Mouse (Mus musculus) small intestine, adult 2 months (tissue): ENCODE data around the gene Smpd1. TPM values are rescaled to one million over a fixed set of nuclear protein-coding genes. Genes with fewer than 3 reads are reported as not detected.

Experiments
- H3K27ac ChIP-seq: fragments of 200-500 bp; 2 replicates; pipeline ENCODE4 v1.5.1; 2012; ENCODE audit warnings: low read depth, low read length, control low read depth, inconsistent platforms; ENCODE audit not compliant: insufficient read depth
- H3K27me3 ChIP-seq: fragments of 200-500 bp; 2 replicates; pipeline ENCODE4 v1.6.1; 2012; ENCODE audit warnings: mild to moderate bottlenecking, moderate library complexity, low read length, inconsistent platforms; ENCODE audit not compliant: control insufficient read depth, insufficient read depth
- H3K36me3 ChIP-seq: fragments of 200-500 bp; 2 replicates; pipeline ENCODE4 v1.6.1; 2012; ENCODE audit warnings: mild to moderate bottlenecking, low read length, control low read depth, inconsistent platforms; ENCODE audit not compliant: control insufficient read depth, insufficient read depth
- H3K4me1 ChIP-seq: fragments of 200-500 bp; 2 replicates; pipeline ENCODE4 v1.6.1; 2012; ENCODE audit warnings: low read length, inconsistent platforms, mixed read lengths; ENCODE audit not compliant: control insufficient read depth, insufficient read depth, insufficient read length
- H3K4me3 ChIP-seq: fragments of 200-500 bp; 2 replicates; pipeline ENCODE4 v1.5.1; 2012; ENCODE audit warnings: low read depth, mild to moderate bottlenecking, control low read depth, inconsistent platforms, low read length, moderate library complexity
- CTCF ChIP-seq: fragments of 200-500 bp; IDR thresholded peaks from 2 replicates; pipeline ENCODE4 v1.5.1; 2012; ENCODE audit warnings: low read depth, mild to moderate bottlenecking, control low read depth, inconsistent platforms, low read length, moderate library complexity, mixed read lengths; ENCODE audit not compliant: insufficient replicate concordance, insufficient read length; ENCODE audit errors: extremely low read depth
- POLR2A ChIP-seq: fragments of 200-500 bp; IDR thresholded peaks from 2 replicates; pipeline ENCODE4 v1.6.1; 2012; ENCODE audit warnings: low read depth, mild to moderate bottlenecking, control low read depth, inconsistent platforms, low read length, moderate library complexity
- WGBS: fragments of 180-500 bp; shearing (Covaris S2); methylation state at CpG from one replicate; pipeline ENCODE4 v1.1.7; 2018; 5-methylcytosine and 5-hydroxymethylcytosine counted together
- polyA plus RNA-seq: library from polyadenylated mRNA; depleted of rRNA; stranded (reverse); fragments of >200 nt; gene quantifications from 2 replicates; pipeline ENCODE4 v1.2.3, GENCODE M21; 2012

Smpd1 gene
- polyA plus RNA-seq, 1 experiment, result 11.7 TPM

DNA sequence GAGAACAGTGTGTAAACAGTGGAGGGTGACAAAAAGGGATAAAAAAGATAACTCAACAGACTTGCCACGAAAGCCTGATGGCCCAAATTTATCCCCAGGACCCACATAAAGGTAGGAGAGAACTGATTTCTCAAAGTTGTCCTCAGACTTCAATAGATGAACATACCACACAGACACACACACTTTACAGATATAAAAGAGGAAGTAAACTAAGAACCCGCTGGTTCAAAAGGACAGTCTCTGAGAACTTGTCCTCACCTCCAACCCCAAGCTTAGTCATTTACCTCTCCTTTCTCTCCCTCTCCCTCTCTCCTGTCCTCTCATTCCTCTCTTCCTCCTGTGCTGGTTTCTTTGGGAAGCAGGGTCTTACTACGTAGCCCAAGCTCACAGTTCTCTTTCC, 8.2 kb downstream of the Smpd1 start:
- Histone ChIP-seq H3K36me3 (0 out of 2 replicates have a peak, but pooled peaks cover 2% of the 10 kb centered on the region), H3K4me3 (no peak overlapping the region), H3K4me1 (no peaks in the 10 kb centered on the region), H3K27ac (no peak overlapping the region), H3K27me3 (no peaks in the 10 kb centered on the region)
- TF ChIP-seq CTCF, result no peak
- TF ChIP-seq POLR2A, result no peak
- 69% methylated on average over 3 of the region's 3 CpGs for WGBS

DNA sequence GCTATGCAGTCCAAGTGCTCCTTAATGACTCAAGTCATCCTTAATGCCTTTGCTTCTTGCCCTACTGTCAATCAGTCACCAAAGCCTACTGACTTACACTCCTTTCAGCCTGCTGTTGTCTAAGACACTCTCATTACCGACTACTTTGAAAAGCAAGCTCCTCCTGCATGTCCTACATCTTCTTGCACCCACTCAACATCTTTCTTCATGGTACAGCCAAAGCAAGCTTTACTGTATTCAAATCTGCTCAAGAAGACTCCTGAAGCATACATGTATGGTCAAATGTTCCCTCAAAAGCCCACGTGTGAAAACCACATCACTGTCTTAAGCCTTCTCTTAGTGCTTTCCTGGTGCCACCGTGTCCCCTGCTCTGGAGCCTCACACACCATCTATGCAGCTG, 9.2 kb downstream of the Smpd1 start:
- no peaks in the 10 kb centered on the region for H3K36me3 ChIP-seq
- WGBS, result 75% methylated on average over 3 of the region's 3 CpGs
- TF ChIP-seq CTCF, result no peak
- TF ChIP-seq POLR2A, result no peak
- no peaks in the 10 kb centered on the region for H3K27me3 ChIP-seq
- H3K4me1 ChIP-seq, result no peaks in the 10 kb centered on the region
- no peak overlapping the region for H3K4me3 ChIP-seq
- H3K27ac ChIP-seq, result no peak overlapping the region

DNA sequence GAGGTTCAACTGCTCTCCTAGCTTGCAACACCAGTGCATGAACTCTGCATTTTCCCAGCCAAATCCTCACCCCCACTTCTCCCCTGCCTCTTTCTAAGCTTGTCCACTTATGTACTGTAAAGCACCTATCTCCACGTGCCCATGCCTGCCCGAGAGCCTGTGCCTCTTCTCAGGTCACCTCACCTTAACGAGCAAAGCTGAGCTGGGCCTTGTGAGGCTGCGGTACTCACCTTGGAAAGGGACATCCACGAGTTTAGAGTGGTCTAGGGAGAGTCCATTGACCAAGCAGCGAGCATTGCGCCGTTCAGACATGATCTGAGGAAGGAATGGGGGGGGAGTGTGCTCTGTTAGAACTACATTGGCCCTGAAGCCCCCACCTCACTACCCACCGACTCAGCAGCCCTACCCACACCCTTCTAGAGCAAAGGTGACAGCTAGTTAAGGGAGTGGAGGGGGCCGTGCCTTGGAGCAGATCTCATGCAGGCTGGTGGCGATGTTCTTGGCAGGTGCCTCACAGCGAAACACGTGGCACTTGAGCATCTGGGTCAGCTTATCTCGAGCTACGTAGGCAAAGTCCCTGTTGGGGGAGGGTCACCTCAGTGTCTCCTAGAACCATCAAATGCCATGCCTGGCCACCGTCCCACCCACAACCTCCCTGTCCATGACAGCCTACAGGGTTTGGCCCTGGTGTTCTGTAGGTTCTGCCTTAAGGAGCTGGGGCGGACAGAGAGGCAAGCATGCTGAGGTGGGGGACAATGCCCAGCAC, 11.1 kb downstream of the Smpd1 start:
- no peaks in the 10 kb centered on the region for H3K27me3 ChIP-seq
- WGBS, result 60% methylated on average over 17 of the region's 17 CpGs
- H3K36me3 ChIP-seq, result no peaks in the 10 kb centered on the region
- no peak overlapping the region for H3K4me3 ChIP-seq
- H3K4me1 ChIP-seq, result no peaks in the 10 kb centered on the region
- TF ChIP-seq CTCF (no peak), POLR2A (no peak)
- H3K27ac ChIP-seq, result no peak overlapping the region

GRCm38 (mm10) chr7:105568583-105568982, 14.4 kb downstream of the Smpd1 start:
- H3K4me1 ChIP-seq, result no peaks in the 10 kb centered on the region
- H3K27me3 ChIP-seq, result no peaks in the 10 kb centered on the region
- no peak overlapping the region for H3K4me3 ChIP-seq
- 32% methylated on average over 7 of the region's 7 CpGs for WGBS
- H3K36me3 ChIP-seq, result no peaks in the 10 kb centered on the region; the same call in 1 of the 2 replicates
- no peak for TF ChIP-seq POLR2A
- no peak for TF ChIP-seq CTCF
- no peak overlapping the region for H3K27ac ChIP-seq

- H3K36me3 ChIP-seq, result no peaks in the 10 kb centered on the region; the same call in 1 of the 2 replicates
- H3K4me3 ChIP-seq, result no peak overlapping the region
- no peaks in the 10 kb centered on the region for H3K27me3 ChIP-seq
- 24% methylated on average over 6 of the region's 6 CpGs for WGBS
- no peaks in the 10 kb centered on the region for H3K4me1 ChIP-seq
- TF ChIP-seq CTCF (no peak), POLR2A (no peak)
- H3K27ac ChIP-seq, result no peak overlapping the region
Measured at GRCm38 (mm10) chr7:105568988-105569471, 14.9 kb downstream of the Smpd1 start.

DNA sequence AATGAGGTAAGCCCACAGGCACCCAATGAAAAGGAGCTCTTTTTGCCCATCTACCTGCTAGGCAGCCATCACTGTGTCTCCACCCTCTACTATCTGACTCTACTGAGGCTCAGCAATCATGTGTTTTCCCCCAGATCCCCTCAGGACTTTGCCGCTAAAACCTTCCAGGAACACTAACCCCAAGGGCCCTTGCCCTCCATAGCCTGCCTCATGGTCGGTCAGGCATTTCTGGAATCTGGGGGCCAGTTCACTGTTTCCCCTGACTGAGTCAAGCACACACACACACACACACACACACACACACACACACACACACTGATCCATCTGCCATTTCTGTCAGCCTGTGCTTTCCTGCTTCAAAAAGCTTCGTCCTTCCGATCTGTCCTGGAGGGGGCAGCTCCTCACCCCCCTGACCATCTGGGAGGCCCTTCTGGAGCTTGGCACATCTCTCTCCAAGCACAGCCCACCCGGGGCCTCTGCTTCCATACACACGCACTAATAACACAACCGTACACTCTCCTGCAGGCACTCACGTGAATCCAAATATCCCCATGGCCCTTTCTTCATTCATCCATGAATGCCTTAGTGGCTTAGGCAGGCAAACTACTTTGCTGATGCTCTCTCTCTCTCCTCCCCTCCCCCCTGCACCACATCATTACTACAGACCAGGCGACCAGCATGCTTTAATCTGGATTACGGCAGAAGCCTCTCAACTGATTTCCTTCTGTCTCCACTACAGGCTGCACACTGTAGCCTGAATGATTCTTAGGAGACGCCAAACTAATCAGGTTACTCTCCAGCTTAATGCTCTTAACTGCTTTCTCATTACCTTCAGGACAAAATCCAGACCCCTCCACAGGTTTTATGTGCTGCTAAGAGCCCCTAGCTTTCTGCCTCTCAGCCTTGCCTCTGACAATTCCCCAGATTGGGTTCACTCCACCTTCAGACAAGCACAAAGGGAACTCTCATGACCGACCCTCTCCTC, 15.6 kb downstream of the Smpd1 start:
- WGBS, result 70% methylated on average over 12 of the region's 12 CpGs
- H3K27me3 ChIP-seq, result no peaks in the 10 kb centered on the region
- H3K36me3 ChIP-seq, result no peaks in the 10 kb centered on the region; the same call in 1 of the 2 replicates
- H3K4me3 ChIP-seq, result no peak overlapping the region
- no peak overlapping the region for H3K27ac ChIP-seq
- no peaks in the 10 kb centered on the region for H3K4me1 ChIP-seq
- TF ChIP-seq POLR2A (no peak), CTCF (no peak)

DNA sequence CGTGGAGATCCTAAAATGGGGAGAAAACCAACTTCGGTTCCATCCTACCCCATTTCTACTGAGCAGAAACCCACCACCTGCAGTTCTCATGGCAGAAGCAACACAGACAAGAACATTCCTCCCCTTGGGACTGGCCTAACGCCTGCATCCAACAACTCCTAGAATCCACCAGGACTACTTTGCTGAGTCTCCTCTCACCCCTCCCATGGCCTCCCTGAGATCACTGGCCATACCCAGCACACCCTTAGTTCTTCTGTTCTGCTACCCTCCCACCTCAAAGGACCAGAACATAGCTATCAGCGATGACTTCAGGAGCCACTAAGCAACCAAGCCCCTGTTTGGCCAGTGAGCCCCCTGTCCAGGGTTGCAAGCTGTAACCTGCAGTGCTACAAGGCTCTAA, 16.6 kb downstream of the Smpd1 start:
- no peaks in the 10 kb centered on the region for H3K4me1 ChIP-seq
- no peak overlapping the region for H3K27ac ChIP-seq
- H3K27me3 ChIP-seq, result no peaks in the 10 kb centered on the region
- H3K36me3 ChIP-seq, result no peaks in the 10 kb centered on the region; the same call in 1 of the 2 replicates
- WGBS, result 84% methylated on average over 4 of the region's 4 CpGs
- TF ChIP-seq POLR2A (no peak), CTCF (no peak)
- H3K4me3 ChIP-seq, result no peak overlapping the region
